Mouse (Mus musculus): ENCODE measurements around the gene Ubr4. TPM values are rescaled to one million over a fixed set of nuclear protein-coding genes. Genes with fewer than 3 reads are reported as not detected.
"Not testable (repeated sequence)": the region's sequence is repeated elsewhere in the genome, so short reads cannot be mapped to it uniquely, and the experiment has no call there.

Gene Ubr4
- polyA plus RNA-seq, 1 experiment from 2014 or later: 39.5 TPM

DNA sequence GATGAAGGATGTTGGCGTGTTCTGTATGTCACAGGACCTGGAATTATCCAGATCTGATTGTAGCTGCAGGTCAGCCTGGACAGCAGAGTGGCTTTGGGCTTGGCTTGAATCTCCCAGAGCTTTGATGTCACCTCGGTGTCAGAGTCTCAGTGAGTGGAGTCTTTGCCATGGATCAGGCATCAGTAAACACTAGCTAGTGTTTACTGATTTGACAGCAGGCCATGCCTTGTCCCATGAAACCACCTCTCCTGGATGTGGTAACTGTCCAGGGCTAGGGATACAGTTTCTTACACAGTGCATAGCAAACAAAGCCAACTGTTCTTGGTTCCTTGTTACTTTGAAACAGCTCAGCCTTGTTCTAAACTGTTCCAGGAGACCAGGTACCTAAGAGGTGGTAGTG, 159.1 kb downstream of the Ubr4 start:
- no peaks in the 10 kb centered on the region for H3K36me3 ChIP-seq (replicated peaks)
- 48% methylated on average over 2 of the region's 2 CpGs for WGBS (ENCODE audit: insufficient replicate concordance)
- no peak overlapping the region for H3K4me2 ChIP-seq
- ATAC-seq (ENCODE audit: insufficient read depth): no peak
- no peak overlapping the region for H3K4me3 ChIP-seq (replicated peaks)
- no peaks in the 10 kb centered on the region for H3K27me3 ChIP-seq
- H3K9me3 ChIP-seq (replicated peaks): no peaks in the 10 kb centered on the region
- no peak overlapping the region for H3K27ac ChIP-seq (replicated peaks)
- no peak overlapping the region for H3K9ac ChIP-seq
- H3K4me1 ChIP-seq (replicated peaks): 0 out of 2 replicates have a peak, but pooled peaks cover 9% of the 10 kb centered on the region

DNA sequence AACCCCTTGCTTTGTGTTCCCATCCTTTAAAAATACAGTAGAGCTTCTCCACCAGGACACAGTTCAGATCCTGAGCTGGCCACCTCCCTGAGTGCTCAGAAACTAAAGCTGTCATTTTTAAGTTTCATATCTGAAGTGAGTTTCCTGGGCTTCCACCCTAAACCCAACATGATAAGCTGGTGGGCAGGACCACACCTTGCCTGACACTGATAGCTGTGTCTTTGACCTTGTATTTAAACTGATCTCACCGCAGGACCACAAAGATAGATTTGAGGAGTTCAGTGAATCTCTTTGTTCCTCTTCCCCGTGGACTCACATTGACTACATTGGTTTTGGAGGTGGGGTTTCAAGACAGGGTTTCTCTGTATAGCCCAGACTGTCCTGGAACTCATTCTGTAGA, 160.6 kb downstream of the Ubr4 start:
- Histone ChIP-seq H3K9me3 (replicated peaks) (no peaks in the 10 kb centered on the region), H3K4me2 (no peak overlapping the region), H3K9ac (no peak overlapping the region), H3K4me3 (replicated peaks) (no peak overlapping the region), H3K36me3 (replicated peaks) (no peaks in the 10 kb centered on the region), H3K27me3 (no peaks in the 10 kb centered on the region), H3K4me1 (replicated peaks) (0 out of 2 replicates have a peak, but pooled peaks cover 9% of the 10 kb centered on the region), H3K27ac (replicated peaks) (no peak overlapping the region)
- 20% methylated on average over 2 of the region's 2 CpGs for WGBS (ENCODE audit: insufficient replicate concordance)
- ATAC-seq (ENCODE audit: insufficient read depth): no peak

DNA sequence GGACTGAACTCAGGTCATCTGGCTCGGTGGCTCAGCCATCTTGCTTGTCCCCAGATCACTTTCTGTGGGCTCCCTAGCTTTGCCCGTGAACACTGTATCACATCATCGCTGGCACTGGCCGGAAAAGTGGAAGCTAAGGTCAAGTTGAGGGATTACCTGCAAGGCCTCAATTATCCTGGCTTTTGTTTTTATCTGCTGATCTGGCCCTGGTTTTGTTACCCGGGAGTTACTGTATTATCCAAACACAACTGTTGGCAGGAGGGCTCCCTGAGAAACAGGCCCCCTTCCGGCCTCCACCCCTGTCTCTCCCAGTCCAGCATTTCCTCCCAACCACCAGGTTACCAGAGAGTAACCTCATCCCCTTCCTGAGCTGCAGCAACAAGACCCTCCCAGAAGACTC, 166.8 kb downstream of the Ubr4 start:
- no peak for ATAC-seq (ENCODE audit: insufficient read depth)
- no peak overlapping the region for H3K27ac ChIP-seq (replicated peaks)
- H3K36me3 ChIP-seq (replicated peaks): no peaks in the 10 kb centered on the region
- no peak overlapping the region for H3K4me3 ChIP-seq (replicated peaks)
- H3K27me3 ChIP-seq: no peaks in the 10 kb centered on the region
- H3K4me1 ChIP-seq (replicated peaks): 0 out of 2 replicates have a peak, but pooled peaks cover 5% of the 10 kb centered on the region
- WGBS (ENCODE audit: insufficient replicate concordance): 55% methylated on average over 6 of the region's 6 CpGs
- no peaks in the 10 kb centered on the region for H3K9me3 ChIP-seq (replicated peaks)
- H3K4me2 ChIP-seq: no peak overlapping the region
- H3K9ac ChIP-seq: no peak overlapping the region

DNA sequence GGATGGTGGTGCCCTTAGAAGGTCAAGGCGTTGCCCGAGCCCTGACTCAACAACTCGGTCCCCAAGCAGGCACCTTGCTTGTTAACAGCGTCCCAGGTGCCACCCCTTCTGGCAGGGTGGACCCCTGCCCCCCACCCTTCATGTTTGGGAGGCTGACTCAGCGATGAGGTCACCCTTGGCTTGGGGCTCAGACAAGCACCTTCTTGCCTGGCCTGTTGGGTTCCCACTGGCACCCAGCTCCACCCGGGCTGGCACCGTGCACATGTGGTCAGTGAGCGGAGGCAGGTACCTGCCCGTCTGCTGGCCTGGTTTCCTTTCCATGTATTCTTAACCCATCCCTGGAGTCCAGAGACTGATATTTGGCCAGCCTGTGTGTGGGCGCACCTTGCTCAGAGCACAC, 169.5 kb downstream of the Ubr4 start:
- Histone ChIP-seq H3K4me3 (replicated peaks) (no peak overlapping the region), H3K36me3 (replicated peaks) (no peaks in the 10 kb centered on the region), H3K4me2 (no peak overlapping the region), H3K27ac (replicated peaks) (no peak overlapping the region), H3K9ac (no peak overlapping the region), H3K9me3 (replicated peaks) (no peaks in the 10 kb centered on the region), H3K27me3 (no peaks in the 10 kb centered on the region), H3K4me1 (replicated peaks) (0 out of 2 replicates have a peak, but pooled peaks cover 5% of the 10 kb centered on the region)
- no peak for ATAC-seq (ENCODE audit: insufficient read depth)
- WGBS (ENCODE audit: insufficient replicate concordance): 72% methylated on average over 10 of the region's 10 CpGs

DNA sequence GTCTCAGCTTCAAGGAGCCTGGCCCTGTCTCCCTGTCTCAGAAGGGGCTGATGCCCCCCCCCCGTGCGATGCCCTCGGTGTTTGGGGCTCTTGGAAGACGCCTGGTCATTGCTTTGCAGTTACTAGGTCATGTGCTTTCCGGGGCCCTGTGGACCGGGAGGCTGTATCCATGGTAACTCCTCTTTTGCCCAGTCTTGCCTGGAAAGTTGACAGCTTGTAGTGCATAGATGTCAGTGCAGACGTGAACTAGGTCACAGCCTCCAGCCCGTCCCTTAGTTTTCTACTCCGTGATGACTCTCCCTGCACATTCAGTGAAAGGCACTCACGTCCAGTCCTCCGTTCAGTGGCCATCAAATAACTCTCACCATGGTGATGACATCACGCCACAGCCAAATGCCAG, 174.1 kb downstream of the Ubr4 start:
- H3K27me3 ChIP-seq: no peaks in the 10 kb centered on the region
- no peaks in the 10 kb centered on the region for H3K9me3 ChIP-seq (replicated peaks)
- H3K4me2 ChIP-seq: no peak overlapping the region
- no peak for ATAC-seq (ENCODE audit: insufficient read depth)
- H3K27ac ChIP-seq (replicated peaks): no peak overlapping the region
- WGBS (ENCODE audit: insufficient replicate concordance): 73% methylated on average over 12 of the region's 12 CpGs
- no peaks in the 10 kb centered on the region for H3K4me1 ChIP-seq (replicated peaks)
- no peak overlapping the region for H3K4me3 ChIP-seq (replicated peaks)
- no peaks in the 10 kb centered on the region for H3K36me3 ChIP-seq (replicated peaks)
- H3K9ac ChIP-seq: no peak overlapping the region

DNA sequence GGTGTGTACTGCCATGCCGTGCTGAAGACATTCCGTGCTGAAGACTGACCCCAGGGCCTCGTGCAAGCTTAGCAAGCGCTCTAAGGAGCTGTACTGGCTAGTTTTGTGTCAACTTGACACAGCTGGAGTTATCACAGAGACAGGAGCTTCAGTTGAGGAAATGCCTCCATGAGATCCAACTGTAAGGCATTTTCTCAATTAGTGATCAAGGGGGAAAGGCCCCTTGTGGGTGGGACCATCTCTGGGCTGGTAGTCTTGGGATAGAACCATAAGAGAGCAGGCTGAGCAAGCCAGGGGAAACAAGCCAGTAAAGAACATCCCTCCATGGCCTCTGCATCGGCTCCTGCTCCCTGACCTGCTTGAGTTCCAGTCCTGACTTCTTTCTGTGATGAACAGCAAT, 177.8 kb downstream of the Ubr4 start, which contains the start of gene Iffo2:
Gene Iffo2 (plus strand): TSS at position 301 of the 400 bp plus-strand sequence.
- H3K9ac ChIP-seq; H3K36me3 ChIP-seq (replicated peaks); H3K9me3 ChIP-seq (replicated peaks); ATAC-seq (ENCODE audit: insufficient read depth); H3K4me3 ChIP-seq (replicated peaks); H3K4me1 ChIP-seq (replicated peaks); H3K27ac ChIP-seq (replicated peaks); H3K27me3 ChIP-seq; H3K4me2 ChIP-seq: not testable (repeated sequence)
- 62% methylated on average over 5 of the region's 5 CpGs for WGBS (ENCODE audit: insufficient replicate concordance)

DNA sequence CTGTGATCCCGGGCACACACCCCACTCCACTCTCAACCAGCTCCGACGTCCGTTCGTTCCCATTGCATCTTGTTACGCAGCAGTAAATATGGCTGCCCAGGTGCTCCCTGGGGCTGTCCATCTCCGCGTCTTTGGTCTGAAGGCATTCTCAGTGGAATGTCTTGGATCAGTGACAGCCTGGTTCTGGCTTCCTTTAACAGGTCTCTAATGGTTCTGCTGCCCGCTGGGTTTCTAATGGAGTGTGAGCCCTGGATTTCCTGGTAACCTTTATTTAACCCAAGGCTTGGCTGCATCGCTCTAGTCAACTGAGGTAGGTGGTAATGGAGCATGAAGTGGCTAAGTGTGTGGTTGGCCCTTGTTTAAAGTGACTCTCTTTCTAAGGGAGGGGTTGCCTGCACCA, 179.7 kb downstream of the Ubr4 start:
- Histone ChIP-seq H3K4me2 (no peak overlapping the region), H3K4me3 (replicated peaks) (no peak overlapping the region), H3K27me3 (no peaks in the 10 kb centered on the region), H3K36me3 (replicated peaks) (no peaks in the 10 kb centered on the region), H3K4me1 (replicated peaks) (peaks cover 13% of the 10 kb centered on the region), H3K9ac (no peak overlapping the region), H3K27ac (replicated peaks) (no peak overlapping the region), H3K9me3 (replicated peaks) (no peaks in the 10 kb centered on the region)
- ATAC-seq (ENCODE audit: insufficient read depth): no peak
- WGBS (ENCODE audit: insufficient replicate concordance): 76% methylated on average over 10 of the region's 10 CpGs

DNA sequence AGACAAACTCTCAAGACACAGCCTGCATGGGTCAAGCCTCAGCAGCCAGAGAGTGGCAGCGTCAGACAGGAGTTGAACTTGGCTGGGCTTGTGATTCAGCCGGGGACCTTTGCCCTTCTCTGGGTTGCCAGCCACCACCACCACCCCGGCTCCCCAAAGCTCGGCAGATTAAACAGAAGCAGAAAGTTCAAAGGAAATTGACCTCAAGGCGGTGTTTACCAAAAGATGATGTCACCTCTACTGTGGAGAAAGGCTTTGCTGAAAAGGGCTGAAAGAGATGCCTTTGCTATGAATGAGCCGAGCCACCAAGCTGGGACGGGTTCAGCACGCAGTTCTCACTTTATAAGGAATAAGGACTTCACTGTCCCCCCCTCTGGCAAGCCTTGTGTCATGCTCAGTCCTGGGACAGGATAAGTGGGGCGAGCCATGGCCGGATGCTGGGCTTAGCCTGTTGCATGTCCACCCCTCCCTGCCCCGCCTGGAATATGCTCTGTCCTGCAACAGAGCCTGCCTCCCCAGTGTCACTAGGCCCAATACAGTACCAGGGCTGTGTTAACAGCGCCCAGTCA, 182.8 kb downstream of the Ubr4 start:
- ATAC-seq (ENCODE audit: insufficient read depth): peak; percentile 72
- peaks cover 13% of the 10 kb centered on the region for H3K4me1 ChIP-seq (replicated peaks)
- WGBS (ENCODE audit: insufficient replicate concordance): 36% methylated on average over 12 of the region's 12 CpGs
- H3K9me3 ChIP-seq (replicated peaks): no peaks in the 10 kb centered on the region
- H3K4me2 ChIP-seq: no peak overlapping the region
- H3K27ac ChIP-seq (replicated peaks): peak overlapping the region; percentile 64
- no peak overlapping the region for H3K4me3 ChIP-seq (replicated peaks)
- no peaks in the 10 kb centered on the region for H3K36me3 ChIP-seq (replicated peaks)
- no peak overlapping the region for H3K9ac ChIP-seq
- H3K27me3 ChIP-seq: no peaks in the 10 kb centered on the region

DNA sequence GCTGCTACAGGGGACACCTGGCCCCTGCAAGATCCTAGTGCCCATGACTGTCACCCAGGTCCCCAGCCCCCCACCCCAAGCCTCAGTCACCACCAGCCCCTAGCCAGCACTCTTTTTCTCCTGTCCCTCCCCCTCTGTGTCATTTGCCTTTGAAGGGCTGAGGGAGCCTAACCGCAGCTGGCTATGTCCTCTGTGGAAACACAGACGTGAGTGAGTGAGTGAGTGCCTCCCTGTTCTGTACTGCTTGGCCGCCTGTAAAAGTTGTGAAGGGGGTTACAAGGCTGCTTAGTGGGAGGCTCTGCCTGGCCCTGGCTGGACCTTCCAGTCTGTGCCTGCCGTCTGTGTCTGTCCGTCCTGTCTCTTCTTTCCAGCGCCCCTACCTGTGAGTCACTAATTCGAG, 183.3 kb downstream of the Ubr4 start:
- H3K4me3 ChIP-seq (replicated peaks): no peak overlapping the region
- H3K9ac ChIP-seq: no peak overlapping the region
- no peaks in the 10 kb centered on the region for H3K27me3 ChIP-seq
- H3K4me2 ChIP-seq: no peak overlapping the region
- peak overlapping the region; percentile 64 for H3K27ac ChIP-seq (replicated peaks)
- H3K9me3 ChIP-seq (replicated peaks): no peaks in the 10 kb centered on the region
- ATAC-seq (ENCODE audit: insufficient read depth): peak; percentile 8; the same call in 1 of the 2 replicates
- H3K4me1 ChIP-seq (replicated peaks): peaks cover 13% of the 10 kb centered on the region
- H3K36me3 ChIP-seq (replicated peaks): no peaks in the 10 kb centered on the region
- WGBS (ENCODE audit: insufficient replicate concordance): 45% methylated on average over 7 of the region's 7 CpGs

DNA sequence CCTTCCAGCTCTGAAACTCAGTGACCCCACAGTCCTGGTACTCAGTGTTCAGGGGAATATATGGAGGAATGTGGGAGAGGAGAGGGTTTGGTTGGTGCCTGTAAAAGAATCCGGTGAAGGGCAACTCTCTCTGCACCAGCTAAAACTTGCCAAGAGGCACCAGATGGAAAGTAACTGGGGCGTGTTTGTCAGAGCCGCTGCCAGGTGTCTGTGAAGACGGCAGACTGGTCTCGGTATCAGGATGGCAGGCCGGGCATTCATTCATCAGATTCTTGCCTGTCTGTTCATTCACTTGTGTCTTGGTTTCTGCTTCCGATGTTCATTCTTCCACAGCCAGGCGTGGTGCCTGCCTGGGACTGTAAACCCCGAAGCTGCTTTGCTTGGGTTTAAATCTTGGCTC, 184.3 kb downstream of the Ubr4 start:
- H3K9ac ChIP-seq: no peak overlapping the region
- no peaks in the 10 kb centered on the region for H3K27me3 ChIP-seq
- H3K9me3 ChIP-seq (replicated peaks): no peaks in the 10 kb centered on the region
- peaks cover 13% of the 10 kb centered on the region for H3K4me1 ChIP-seq (replicated peaks)
- H3K36me3 ChIP-seq (replicated peaks): no peaks in the 10 kb centered on the region
- no peak overlapping the region for H3K4me3 ChIP-seq (replicated peaks)
- no peak overlapping the region for H3K4me2 ChIP-seq
- 77% methylated on average over 9 of the region's 9 CpGs for WGBS (ENCODE audit: insufficient replicate concordance)
- no peak overlapping the region for H3K27ac ChIP-seq (replicated peaks)
- ATAC-seq (ENCODE audit: insufficient read depth): no peak

Measured in liver, embryonic 15.5 days (tissue).